Mouse (Mus musculus) gastrocnemius, adult 18-20 months (tissue): ENCODE data around the gene Prss27. TPM values are rescaled to one million over a fixed set of nuclear protein-coding genes. Genes with fewer than 3 reads are reported as not detected.

Experiments used
- microRNA-seq: library from miRNA; unstranded; fragments of <30 nt; microRNA quantifications from one replicate; pipeline ENCODE4 v1.2.0, GENCODE M21; 2021
- total RNA-seq, 2 experiments: library from RNA; stranded (reverse); gene quantifications; 2 replicates each; pipeline ENCODE4 v1.2.3; 2021

The Prss27 gene
- total RNA-seq, 2 experiments from 2014 or later: not detected

Small RNA genes lying within 50 kb of the gene (microRNA-seq; reads per million reads assigned to microRNA genes)
- not detected for gene Gm27700

Other genes starting within 250 kb of the Prss27 start
- 100 to 1,000 TPM; 145 to 160 TPM for gene Srrm2, start 247.6 kb upstream of the Prss27 start, total RNA-seq
- gene Elob, start 209.0 kb upstream of the Prss27 start, total RNA-seq: 100 to 1,000 TPM; 394 to 418 TPM
- gene Prss33, start 202.1 kb upstream of the Prss27 start, total RNA-seq: not detected
- not detected for gene Prss32, start 194.3 kb upstream of the Prss27 start, total RNA-seq
- not detected for gene Prss41, start 194.0 kb upstream of the Prss27 start, total RNA-seq
- gene Prss21, start 170.1 kb upstream of the Prss27 start, total RNA-seq: not detected
- gene Dcpp1, start 157.3 kb upstream of the Prss27 start, total RNA-seq: not detected
- gene Dcpp2, start 157.3 kb upstream of the Prss27 start, total RNA-seq: not detected
- not detected for gene Dcpp3, start 120.7 kb upstream of the Prss27 start, total RNA-seq
- not detected for gene Sbp, start 96.5 kb upstream of the Prss27 start, total RNA-seq
- not detected for gene Sbpl, start 82.9 kb upstream of the Prss27 start, total RNA-seq
- not detected for gene Prss30, start 57.6 kb upstream of the Prss27 start, total RNA-seq
- not detected for gene Prss22, start 40.0 kb upstream of the Prss27 start, total RNA-seq
- gene Kctd5, start 35.3 kb downstream of the Prss27 start, total RNA-seq: 1 to 10 TPM; 6.1 to 7.8 TPM
- gene Pdpk1, start 112.8 kb downstream of the Prss27 start, total RNA-seq: 10 to 100 TPM; 31.2 to 40.1 TPM
- 1 to 10 TPM; 9.1 to 9.2 TPM for gene Amdhd2, start 125.6 kb downstream of the Prss27 start, total RNA-seq
- gene Atp6v0c, start 131.6 kb downstream of the Prss27 start, total RNA-seq: 100 to 1,000 TPM; 151 to 164 TPM
- gene Tbc1d24, start 167.4 kb downstream of the Prss27 start, total RNA-seq: 1 to 10 TPM; 4.2 to 5.5 TPM
- under 1 TPM; 0.21 to 0.31 TPM for gene Ntn3, start 171.4 kb downstream of the Prss27 start, total RNA-seq
- 1 to 10 TPM; 1.2 to 1.5 TPM for gene Tedc2, start 182.7 kb downstream of the Prss27 start, total RNA-seq
- under 1 TPM; 0.25 to 0.50 TPM for gene Ccnf, start 213.3 kb downstream of the Prss27 start, total RNA-seq